Mouse (Mus musculus): ENCODE measurements around the gene Snx5. TPM values are rescaled to one million over a fixed set of nuclear protein-coding genes. Genes with fewer than 3 reads are reported as not detected.
A peak's percentile ranks its signal among the peaks of the same experiment; 100 is the strongest.

Gene Snx5
- polyA plus RNA-seq, 1 experiment from 2014 or later, result 130 TPM

DNA sequence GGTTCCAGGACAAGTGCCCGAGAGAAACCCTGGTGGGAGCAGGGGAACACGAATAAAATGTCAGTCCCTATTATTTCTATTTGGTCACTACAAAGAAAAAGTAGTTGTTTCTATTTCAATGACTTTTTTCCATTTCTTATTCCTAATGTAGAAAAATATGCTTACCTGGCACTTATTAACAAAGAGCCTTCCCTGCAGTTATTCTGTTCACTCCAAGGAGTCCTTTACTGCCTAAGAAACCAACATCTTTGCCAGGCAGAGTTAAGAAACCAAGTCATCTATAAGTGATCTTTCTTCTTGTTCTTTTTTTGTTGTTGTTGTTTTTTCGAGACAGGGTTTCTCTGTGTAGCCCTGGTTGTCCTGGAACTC, 5.6 kb downstream of the Snx5 start:
- no peak for ATAC-seq (ENCODE audit: low FRiP score, low read depth)
- H3K27ac ChIP-seq, result no peak overlapping the region
- H3K9me3 ChIP-seq, result no peaks in the 10 kb centered on the region
- no peaks in the 10 kb centered on the region for H3K27me3 ChIP-seq
- peaks cover 45% of the 10 kb centered on the region for H3K36me3 ChIP-seq
- peaks cover 51% of the 10 kb centered on the region for H3K4me1 ChIP-seq
- H3K4me2 ChIP-seq (replicated peaks), result no peak overlapping the region
- H3K4me3 ChIP-seq, result no peak overlapping the region
- H3K9ac ChIP-seq, result no peak overlapping the region
- 80% methylated on average over 3 of the region's 3 CpGs for whole genome bisulfite sequencing

- WGBS, result 71% methylated on average over 5 of the region's 5 CpGs
- Histone ChIP-seq H3K27me3 (no peaks in the 10 kb centered on the region), H3K4me1 (peaks cover 51% of the 10 kb centered on the region), H3K9ac (no peak overlapping the region), H3K27ac (no peak overlapping the region), H3K4me2 (replicated peaks) (no peak overlapping the region), H3K9me3 (no peaks in the 10 kb centered on the region), H3K36me3 (peaks cover 51% of the 10 kb centered on the region), H3K4me3 (no peak overlapping the region)
- no peak for ATAC-seq (ENCODE audit: low FRiP score, low read depth)
These were observed 6.1 kb downstream of the Snx5 start for GRCm38 (mm10) chr2:144264398-144265119.

DNA sequence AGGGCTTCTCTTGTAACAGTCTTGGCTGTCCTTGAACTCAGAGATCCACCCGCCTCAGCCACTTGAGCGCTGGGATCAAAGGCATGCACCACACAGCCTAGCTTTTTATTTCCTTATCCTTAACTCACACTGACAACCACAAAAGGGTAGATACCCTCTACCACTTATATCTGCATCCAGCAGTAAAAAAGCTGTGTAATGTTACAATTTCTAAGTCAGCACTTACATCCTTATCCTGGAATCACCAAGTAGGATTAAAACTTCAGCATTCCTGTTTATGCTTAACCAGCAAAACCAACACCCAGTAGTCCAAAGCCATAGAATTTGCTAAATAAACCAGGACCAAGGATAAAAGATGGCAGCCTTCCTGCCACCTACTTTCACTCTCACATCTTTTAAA, 7.9 kb downstream of the Snx5 start:
- Histone ChIP-seq H3K9ac (no peak overlapping the region), H3K36me3 (peaks cover 68% of the 10 kb centered on the region), H3K9me3 (no peaks in the 10 kb centered on the region), H3K4me2 (replicated peaks) (no peak overlapping the region), H3K27me3 (no peaks in the 10 kb centered on the region), H3K27ac (no peak overlapping the region), H3K4me3 (no peak overlapping the region), H3K4me1 (peaks cover 36% of the 10 kb centered on the region)
- no peak for ATAC-seq (ENCODE audit: low FRiP score, low read depth)
- 89% methylated on average over 2 of the region's 2 CpGs for WGBS

- H3K4me2 ChIP-seq (replicated peaks), result no peak overlapping the region
- no peak overlapping the region for H3K27ac ChIP-seq
- peaks cover 35% of the 10 kb centered on the region for H3K4me1 ChIP-seq
- no peaks in the 10 kb centered on the region for H3K27me3 ChIP-seq
- peaks cover 62% of the 10 kb centered on the region for H3K36me3 ChIP-seq
- H3K4me3 ChIP-seq, result no peak overlapping the region
- H3K9me3 ChIP-seq, result no peaks in the 10 kb centered on the region
- no peak for ATAC-seq (ENCODE audit: low FRiP score, low read depth)
- H3K9ac ChIP-seq, result no peak overlapping the region
These were observed 20.6 kb downstream of the Snx5 start for GRCm38 (mm10) chr2:144250111-144250510.

GRCm38 (mm10) chr2:144248613-144249376, 21.9 kb downstream of the Snx5 start:
- peaks cover 39% of the 10 kb centered on the region for H3K4me1 ChIP-seq
- H3K9ac ChIP-seq, result no peak overlapping the region
- 0 out of 2 replicates have a peak overlapping the region, but pooled peaks have one; percentile 3 for H3K27ac ChIP-seq
- H3K9me3 ChIP-seq, result no peaks in the 10 kb centered on the region
- no peak for ATAC-seq (ENCODE audit: low FRiP score, low read depth)
- WGBS, result 28% methylated on average over 4 of the region's 4 CpGs
- H3K4me2 ChIP-seq (replicated peaks), result no peak overlapping the region
- no peaks in the 10 kb centered on the region for H3K27me3 ChIP-seq
- peaks cover 48% of the 10 kb centered on the region for H3K36me3 ChIP-seq
- H3K4me3 ChIP-seq, result no peak overlapping the region

DNA sequence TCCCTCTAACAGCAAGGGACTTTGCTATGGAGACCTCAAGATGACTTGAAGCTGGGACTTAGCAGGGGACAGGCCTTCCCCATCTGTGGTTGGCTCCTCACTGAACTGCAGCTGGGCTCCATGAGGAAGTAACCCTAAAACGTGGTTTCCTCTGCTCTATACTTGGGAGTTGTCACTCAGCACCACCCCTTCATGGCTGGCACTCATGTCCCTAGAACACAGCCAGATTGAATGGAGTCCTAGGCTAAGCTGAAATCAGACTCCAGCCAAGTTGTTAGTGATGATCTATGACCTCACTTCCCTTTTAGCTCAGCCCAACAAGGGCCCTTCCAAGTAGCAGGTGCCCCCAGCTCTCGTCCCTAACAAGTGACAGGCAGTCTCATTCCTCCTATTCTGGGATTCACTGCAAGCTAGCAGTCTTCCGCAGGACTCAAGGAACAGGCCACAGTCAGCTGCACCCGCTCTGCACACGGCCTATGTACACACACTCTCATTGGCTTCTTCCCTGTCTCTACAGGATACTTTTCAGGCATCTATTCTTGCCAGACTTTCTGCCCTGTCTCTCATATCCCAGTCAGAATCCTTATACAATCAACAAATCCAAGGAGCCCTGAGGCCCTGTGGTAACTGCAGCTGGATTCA, 23.2 kb downstream of the Snx5 start:
- peaks cover 39% of the 10 kb centered on the region for H3K4me1 ChIP-seq
- ATAC-seq (ENCODE audit: low FRiP score, low read depth), result 0 out of 2 replicates have a peak, but pooled peaks have one; percentile 6
- H3K27me3 ChIP-seq, result no peaks in the 10 kb centered on the region
- peaks cover 35% of the 10 kb centered on the region for H3K36me3 ChIP-seq
- no peak overlapping the region for H3K4me3 ChIP-seq
- 50% methylated on average over 5 of the region's 5 CpGs for WGBS
- H3K27ac ChIP-seq, result peak overlapping the region; percentile 6; the same call in 1 of the 2 replicates
- no peak overlapping the region for H3K4me2 ChIP-seq (replicated peaks)
- no peak overlapping the region for H3K9ac ChIP-seq
- no peaks in the 10 kb centered on the region for H3K9me3 ChIP-seq

DNA sequence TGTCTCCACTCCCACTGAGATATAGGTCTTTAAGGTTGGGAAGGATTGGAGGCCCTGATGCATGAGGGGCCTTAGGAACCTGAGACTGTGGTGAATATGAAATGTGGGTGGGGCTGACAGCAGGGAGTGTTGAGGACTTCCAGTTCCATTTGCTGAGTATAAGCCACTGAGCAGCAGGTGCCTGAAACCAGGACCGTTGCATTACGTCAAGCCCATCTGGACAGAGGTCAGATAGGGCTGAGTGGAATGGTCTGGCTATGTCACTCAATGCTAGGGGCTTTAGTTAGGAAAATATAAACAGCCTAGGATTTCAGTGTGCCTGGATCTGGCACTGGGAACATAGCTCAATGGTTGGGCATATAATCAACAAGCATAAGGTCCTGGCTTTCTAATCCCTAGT, 24.4 kb downstream of the Snx5 start:
- H3K4me2 ChIP-seq (replicated peaks), result no peak overlapping the region
- H3K4me3 ChIP-seq, result no peak overlapping the region
- peak; percentile 35 for ATAC-seq (ENCODE audit: low FRiP score, low read depth)
- no peak overlapping the region for H3K9ac ChIP-seq
- no peaks in the 10 kb centered on the region for H3K27me3 ChIP-seq
- 0 out of 2 replicates have a peak overlapping the region, but pooled peaks have one; percentile 33 for H3K27ac ChIP-seq
- 64% methylated on average over 2 of the region's 2 CpGs for WGBS
- peaks cover 39% of the 10 kb centered on the region for H3K4me1 ChIP-seq
- peaks cover 25% of the 10 kb centered on the region for H3K36me3 ChIP-seq
- no peaks in the 10 kb centered on the region for H3K9me3 ChIP-seq

DNA sequence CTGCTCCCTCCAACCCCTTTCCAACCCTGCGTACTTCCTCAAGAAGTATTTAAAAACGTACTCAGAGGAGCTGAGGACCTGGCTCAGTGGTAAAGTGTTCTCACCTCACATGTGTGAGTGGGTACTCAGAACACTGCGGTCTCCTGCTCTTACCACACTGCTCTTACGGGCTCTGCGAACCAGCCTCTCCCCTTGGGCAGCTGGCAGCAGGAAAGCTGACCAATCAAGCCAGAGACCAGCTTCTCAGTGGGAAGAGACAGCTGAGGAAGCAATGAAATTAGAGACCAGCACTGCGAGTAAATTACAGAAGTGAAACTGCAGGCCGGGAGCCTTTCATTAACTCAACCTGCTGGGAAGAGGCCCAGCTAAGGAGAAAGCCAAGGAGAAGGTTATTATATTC, 25.2 kb downstream of the Snx5 start:
- peak; percentile 60 for ATAC-seq (ENCODE audit: low FRiP score, low read depth)
- 19% methylated on average over 7 of the region's 7 CpGs for WGBS
- no peak overlapping the region for H3K9ac ChIP-seq

GRCm38 (mm10) chr2:144240095-144240899, 30.4 kb downstream of the Snx5 start:
- H3K4me2 ChIP-seq (replicated peaks), result no peak overlapping the region
- WGBS, result 81% methylated on average over 3 of the region's 3 CpGs
- H3K27ac ChIP-seq, result peak overlapping the region; percentile 48; the same call in 1 of the 2 replicates
- H3K4me3 ChIP-seq, result no peak overlapping the region
- peaks cover 40% of the 10 kb centered on the region for H3K4me1 ChIP-seq
- H3K36me3 ChIP-seq, result no peaks in the 10 kb centered on the region
- peak; percentile 84 for ATAC-seq (ENCODE audit: low FRiP score, low read depth)
- H3K27me3 ChIP-seq, result no peaks in the 10 kb centered on the region
- no peaks in the 10 kb centered on the region for H3K9me3 ChIP-seq
- H3K9ac ChIP-seq, result no peak overlapping the region

More for the DNA sequence above, 25.2 kb downstream of the Snx5 start:
- Histone ChIP-seq H3K4me1 (peaks cover 44% of the 10 kb centered on the region), H3K36me3 (peaks cover 19% of the 10 kb centered on the region), H3K4me2 (replicated peaks) (peak overlapping the region; percentile 19; the same call in 1 of the 2 replicates), H3K27me3 (no peaks in the 10 kb centered on the region), H3K4me3 (no peak overlapping the region), H3K9me3 (no peaks in the 10 kb centered on the region), H3K27ac (peak overlapping the region; percentile 58; the same call in 1 of the 2 replicates)

DNA sequence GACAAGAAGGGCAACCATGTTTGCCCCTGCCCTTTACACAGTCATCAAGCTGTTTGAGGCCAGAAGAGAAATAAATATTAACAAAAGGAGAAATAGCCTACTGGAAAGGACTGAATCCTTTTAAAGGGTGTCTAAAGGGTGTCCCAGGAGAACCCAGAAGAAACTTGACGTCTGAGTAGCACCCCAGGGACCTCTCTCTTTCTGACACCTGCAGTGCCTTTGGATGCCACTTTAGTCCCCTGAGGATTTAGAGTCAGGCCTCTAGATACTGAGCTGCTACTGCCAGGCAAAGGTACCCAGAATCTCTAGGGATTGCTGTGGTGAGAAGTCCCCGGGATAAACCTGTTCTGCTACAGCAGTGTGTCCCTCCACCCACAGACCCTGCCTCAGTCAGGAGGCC, 31.4 kb downstream of the Snx5 start:
- Histone ChIP-seq H3K9me3 (no peaks in the 10 kb centered on the region), H3K36me3 (no peaks in the 10 kb centered on the region), H3K9ac (no peak overlapping the region), H3K4me3 (no peak overlapping the region), H3K27ac (no peak overlapping the region), H3K27me3 (no peaks in the 10 kb centered on the region), H3K4me1 (peaks cover 34% of the 10 kb centered on the region), H3K4me2 (replicated peaks) (no peak overlapping the region)
- ATAC-seq (ENCODE audit: low FRiP score, low read depth), result no peak
- WGBS, result 56% methylated on average over 2 of the region's 2 CpGs

DNA sequence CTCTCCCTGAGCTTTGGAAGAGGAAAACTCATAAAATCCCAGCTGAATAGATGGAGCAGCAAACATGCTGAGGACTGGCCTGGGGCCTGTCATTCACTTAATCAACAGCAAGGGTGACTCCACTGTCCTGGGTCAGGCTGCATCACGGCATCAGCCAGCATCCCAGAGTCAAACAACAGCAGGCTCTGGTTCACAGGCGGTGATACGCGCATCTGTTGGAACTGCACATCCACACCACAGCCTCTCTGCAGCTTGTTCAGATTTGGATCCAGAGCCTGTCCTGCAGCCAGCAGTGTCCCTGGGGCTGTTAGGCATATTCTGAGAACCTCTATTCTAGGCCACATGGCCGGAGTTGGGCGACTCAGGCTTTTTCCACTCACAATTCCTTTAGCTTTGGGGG, 32.4 kb downstream of the Snx5 start:
- Histone ChIP-seq H3K27ac (no peak overlapping the region; the same call in 1 of the 2 replicates), H3K9me3 (no peaks in the 10 kb centered on the region), H3K27me3 (no peaks in the 10 kb centered on the region), H3K9ac (no peak overlapping the region), H3K4me1 (peaks cover 34% of the 10 kb centered on the region), H3K36me3 (no peaks in the 10 kb centered on the region), H3K4me2 (replicated peaks) (no peak overlapping the region), H3K4me3 (no peak overlapping the region)
- WGBS, result 74% methylated on average over 6 of the region's 6 CpGs
- no peak for ATAC-seq (ENCODE audit: low FRiP score, low read depth)
